Mouse (Mus musculus): ENCODE measurements around the gene Vill.

Gene Vill

GRCm38 (mm10) chr9:119052154-119052944 is at the start of gene Vill:
Gene Vill, plus strand, starts transcription at chr9:119052778.
- DNase-seq: no peak

GRCm38 (mm10) chr9:119003990-119004702 is 48.4 kb upstream of the Vill start:
- DNase-seq: peak; percentile 67

GRCm38 (mm10) chr9:119004703-119005076 is 47.9 kb upstream of the Vill start:
- DNase-seq: no peak

DNA sequence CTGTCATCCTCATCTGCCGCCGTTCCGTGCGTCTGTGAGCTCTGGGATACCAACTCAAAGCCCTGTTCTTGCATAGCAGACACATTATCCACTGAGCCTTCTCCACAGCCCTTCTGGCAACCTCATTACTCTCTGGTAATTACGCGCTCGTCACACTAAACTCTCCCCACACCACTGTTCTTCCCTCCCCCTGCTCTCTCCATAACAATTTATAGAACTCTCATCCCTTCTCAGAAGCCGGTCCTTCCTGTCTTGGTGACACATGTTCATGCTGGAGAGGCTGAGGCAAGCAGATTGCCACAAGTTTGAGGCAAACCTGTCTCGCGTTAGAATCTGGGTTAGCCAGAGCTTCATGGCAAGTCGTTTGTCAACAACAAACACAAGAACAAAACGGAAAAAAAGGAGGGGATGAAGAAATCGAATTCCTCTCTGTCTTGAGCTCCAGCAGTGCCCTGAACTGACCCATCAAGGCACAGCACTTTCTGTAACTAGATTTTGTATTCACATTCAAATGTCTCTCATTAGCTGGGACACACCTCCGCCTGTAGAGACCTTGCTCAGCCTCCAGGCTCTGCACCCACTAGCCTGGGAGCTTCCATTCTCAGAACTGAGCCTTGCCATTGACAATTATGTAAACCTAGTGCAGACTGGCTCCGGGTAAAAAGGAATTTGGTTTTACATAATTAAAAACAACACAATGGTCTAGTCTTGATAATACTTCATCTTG is 47.1 kb upstream of the Vill start:
- no peak for DNase-seq

DNA sequence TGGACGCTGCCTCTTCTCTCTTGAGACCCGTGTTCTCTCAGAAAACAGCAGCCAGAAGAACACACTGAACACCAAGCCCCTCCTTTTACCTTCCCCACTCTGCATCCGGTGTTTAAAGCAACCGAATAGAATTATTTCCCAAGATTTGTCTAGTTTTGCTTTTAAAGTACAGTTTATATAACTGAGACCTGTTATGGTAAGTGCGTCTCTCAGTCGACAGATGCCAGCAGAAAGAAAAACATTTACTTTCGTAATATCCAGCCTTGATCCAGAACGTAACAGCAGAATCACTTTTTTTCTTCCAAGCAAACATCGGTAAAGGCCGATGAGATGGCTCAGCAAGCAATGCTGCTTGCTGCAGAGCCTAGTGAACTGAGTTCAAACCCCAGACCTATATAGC is 45.3 kb upstream of the Vill start:
- no peak for DNase-seq

DNA sequence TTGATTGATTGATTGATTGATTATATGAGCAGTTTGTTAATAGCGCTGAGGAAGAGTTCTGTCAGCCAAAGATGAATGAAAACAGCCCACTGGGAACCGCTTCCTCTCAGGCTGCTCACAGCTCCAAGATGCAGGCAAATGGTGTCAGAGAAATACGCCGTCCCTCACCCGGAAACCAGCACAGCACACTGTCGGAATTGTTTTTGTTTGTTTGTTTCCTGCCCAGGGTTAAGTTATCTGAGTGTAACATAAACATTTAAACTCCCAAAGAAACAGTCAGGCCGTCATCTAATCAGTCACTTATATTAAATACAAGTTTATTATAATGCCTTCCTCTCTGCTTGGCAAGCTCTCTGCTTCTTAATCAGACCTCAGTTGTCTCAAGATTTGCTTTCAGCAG is 43.7 kb upstream of the Vill start:
- DNase-seq: no peak

- DNase-seq: no peak
Observed at GRCm38 (mm10) chr9:119010156-119010710, 42.3 kb upstream of the Vill start.

DNA sequence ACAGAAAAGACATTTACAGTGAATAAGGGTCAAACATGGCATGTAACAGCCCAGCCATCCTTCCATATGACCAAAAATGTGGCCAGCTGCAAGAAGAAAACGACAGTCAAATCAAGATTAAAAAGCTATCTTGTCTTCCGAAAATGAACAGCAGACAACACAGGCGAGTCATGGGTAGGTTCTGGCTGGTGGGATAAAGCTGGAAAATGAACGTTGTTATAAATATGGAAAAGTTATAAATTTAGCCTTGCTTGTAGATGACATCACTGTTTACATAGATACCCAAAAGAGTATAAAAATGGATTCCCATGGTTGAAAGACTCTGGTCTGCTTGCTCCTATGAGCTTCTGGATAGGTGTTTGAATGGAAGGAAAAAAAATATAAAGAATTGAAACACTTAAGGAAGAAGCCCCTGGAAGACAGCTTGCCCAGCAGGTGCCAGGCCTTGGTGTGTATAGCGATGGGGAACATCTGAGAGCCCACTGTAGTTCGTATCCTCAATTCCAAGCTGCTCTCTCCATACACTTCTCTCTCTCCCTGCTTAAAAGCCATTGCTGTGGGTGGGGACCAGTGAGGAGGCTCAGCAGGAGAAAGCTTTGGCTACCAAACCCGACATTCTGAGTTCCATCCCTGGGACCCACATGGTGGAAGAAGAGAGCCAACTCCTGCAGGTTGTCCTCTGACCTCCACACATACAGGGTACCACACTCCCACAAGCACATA is 35.6 kb upstream of the Vill start:
- DNase-seq: peak; percentile 33

DNA sequence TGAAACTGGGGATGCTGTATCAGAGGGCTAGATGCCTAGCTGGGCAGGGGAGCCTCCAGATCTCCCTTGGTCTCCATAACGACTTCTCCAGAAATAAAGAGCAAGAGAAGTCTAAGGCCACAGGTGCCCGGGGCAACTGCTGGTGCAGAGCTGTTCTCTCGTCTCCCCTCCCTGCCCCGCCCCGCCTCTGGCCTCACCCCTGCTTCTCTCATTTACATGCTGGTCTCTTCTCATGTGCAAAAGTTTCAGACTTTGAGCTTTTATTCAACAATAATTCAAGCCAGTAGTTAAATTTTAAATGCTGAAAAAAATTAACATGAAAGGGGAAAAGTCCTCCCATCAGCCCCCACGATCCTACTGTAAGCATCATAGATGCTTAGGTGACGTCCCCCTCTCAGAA is 30.8 kb upstream of the Vill start:
- DNase-seq: no peak

GRCm38 (mm10) chr9:119025263-119025662 is 27.3 kb upstream of the Vill start:
- no peak for DNase-seq

- no peak for DNase-seq
Observed at GRCm38 (mm10) chr9:119025832-119026331, 26.7 kb upstream of the Vill start.

DNA sequence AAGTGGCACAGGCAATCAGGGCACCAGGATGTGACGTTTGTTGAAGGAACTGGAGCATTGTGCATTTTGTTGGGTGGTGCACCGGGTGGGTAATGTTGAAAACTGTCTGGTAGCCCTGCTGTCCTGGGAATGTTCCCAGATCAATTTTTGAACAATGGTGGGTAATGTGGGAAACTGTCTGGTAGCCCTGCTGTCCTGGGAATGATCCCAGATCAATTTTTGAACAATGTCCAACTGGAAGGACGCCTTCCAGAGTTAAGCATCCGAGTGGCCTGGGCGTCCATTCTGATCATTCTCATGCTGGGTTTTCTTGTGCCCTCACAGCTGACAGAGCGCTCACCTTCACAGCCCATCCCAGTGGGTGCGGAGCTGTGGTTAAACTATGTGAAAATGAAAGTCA is 25.2 kb upstream of the Vill start:
- DNase-seq: no peak

DNA sequence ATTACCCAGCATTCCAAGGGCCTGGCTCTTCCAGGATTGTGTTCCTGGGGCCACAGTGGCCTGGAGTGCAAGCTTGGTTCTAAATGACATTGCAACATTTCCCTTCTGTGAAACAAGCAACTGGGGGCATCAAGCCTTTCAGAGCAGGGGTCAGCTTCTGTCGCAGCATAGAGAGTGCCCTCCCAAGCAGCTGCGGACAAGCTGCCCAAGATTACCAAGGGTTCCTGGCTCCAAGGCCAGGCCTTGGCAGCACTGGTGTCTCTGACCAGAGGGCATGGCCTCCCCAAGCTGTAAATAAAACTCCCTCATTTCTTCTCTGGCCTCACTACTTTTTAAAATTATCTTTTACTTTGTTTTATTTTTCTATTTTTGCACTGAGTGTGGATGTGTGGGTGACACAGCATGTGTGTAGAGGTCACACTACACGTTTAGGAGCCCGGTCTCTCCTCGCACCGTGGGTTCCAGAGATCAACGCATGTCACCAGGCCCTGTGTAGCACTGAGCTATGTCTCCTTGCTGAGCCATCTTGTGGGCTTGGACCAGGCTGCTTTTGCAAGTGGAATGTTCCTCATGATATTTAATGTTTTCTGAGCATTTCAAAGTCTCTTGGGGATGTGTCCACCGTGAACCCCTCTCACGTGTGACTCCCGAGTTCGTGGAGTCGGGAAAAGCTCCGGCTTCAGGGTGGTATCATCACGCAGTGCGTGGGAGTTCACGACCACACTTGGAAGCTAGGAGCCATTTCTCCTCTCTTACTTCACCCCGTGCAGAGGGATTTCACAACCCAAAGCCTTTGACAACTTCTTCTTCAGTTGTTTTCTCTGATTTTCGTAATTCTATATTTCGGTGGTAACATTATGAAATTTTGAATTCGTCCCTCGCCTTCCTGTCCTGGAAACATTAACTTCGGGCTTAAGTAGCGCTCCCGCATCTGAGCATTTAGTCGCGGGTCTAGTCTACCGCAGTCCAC is 24.1 kb upstream of the Vill start:
- no peak for DNase-seq

DNA sequence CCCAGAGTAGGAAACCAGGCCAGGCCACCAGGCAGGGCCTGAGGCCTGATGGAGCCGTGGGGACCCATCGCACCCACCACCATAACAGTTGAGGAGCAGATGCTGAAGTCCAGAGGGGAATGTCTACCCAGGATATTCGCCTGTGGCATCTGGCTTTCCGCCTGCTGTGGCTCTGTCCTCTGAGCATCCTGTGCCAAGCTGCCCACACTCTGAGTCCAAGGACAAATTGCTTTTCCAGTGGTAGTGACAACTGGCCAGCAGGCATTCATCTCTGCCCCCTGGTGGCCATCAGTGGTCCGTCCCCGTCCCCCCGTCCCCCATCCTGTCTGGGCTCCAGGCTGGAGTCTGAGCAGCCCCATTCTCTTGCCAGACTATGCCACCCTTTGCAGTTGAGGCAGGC is 23.0 kb upstream of the Vill start:
- DNase-seq: no peak

GRCm38 (mm10) chr9:119031038-119031437 is 21.5 kb upstream of the Vill start:
- DNase-seq: no peak

DNA sequence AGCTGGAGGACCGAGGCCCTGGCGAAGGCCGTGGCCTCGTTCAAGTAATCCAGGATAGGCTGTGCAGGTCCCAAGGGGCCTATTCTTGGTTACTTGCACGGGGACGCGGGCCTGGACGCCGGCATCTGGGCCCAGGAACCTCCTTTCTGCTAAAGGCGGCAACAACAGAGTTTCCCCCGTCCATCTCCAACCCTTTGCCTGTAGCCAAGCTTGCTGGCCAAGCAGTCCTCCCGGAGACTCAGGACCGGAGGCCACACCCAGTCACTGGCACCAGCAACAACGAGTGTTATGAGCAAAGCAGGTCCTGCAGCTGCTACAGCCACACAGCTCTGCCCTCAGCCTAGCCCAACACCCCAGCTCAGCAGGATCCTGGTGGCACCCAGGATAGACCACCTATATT is 20.8 kb upstream of the Vill start:
- no peak for DNase-seq

DNA sequence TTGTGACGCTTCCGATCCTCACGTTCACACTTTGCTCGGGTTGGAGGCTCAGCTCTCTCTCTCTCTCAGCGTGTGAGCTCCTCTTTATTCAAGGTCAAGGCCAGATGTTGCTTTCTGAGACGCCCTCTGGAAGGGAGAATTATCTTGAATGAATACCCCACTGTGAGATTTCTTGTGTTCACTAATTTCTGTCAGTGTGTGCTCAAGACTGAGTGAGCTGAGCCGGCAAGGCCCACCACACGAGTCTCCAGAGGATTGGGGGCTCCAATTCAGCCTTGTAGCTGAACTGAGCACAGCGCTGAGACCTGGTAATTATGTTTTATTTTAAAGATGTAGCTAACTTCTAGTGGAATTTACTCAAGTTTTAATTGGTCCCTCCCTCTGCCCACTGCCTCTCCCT is 20.0 kb upstream of the Vill start:
- no peak for DNase-seq

GRCm38 (mm10) chr9:119033111-119033921 is 19.3 kb upstream of the Vill start:
- DNase-seq: peak; percentile 60

GRCm38 (mm10) chr9:119034069-119034468 is 18.5 kb upstream of the Vill start:
- no peak for DNase-seq
